Mouse (Mus musculus) intestine, postnatal 0 days (tissue): ENCODE measurements at regions not wholly inside any gene's neighbourhood (a gene's known extent, or its start where the extent isn't known, plus 50 kb on each side); places are given as distances from the start of the nearest gene placed in this dataset.
A peak's percentile ranks its signal among the peaks of the same experiment; 100 is the strongest.

Experiments
- ATAC-seq: fragments of 200-750 bp; cut with Nextera tagmentation; 2 replicates; pipeline ENCODE4 v1.8.0; 2017; ENCODE audit warnings: mild to moderate bottlenecking, moderate TSS enrichment, moderate library complexity
- H3K27ac ChIP-seq: fragments of 300-500 bp; sonication (generic); 2 replicates; pipeline ENCODE4 v1.5.1; 2014; ENCODE audit warnings: mild to moderate bottlenecking, low read depth, low read length, moderate library complexity
- H3K27me3 ChIP-seq: fragments of 300-500 bp; sonication (generic); replicated peaks from 2 replicates; pipeline ENCODE4 v1.6.1; 2014; ENCODE audit warnings: low read length, mixed read lengths; ENCODE audit not compliant: control insufficient read depth, insufficient read depth
- H3K36me3 ChIP-seq: fragments of 300-500 bp; sonication (generic); 2 replicates; pipeline ENCODE4 v1.6.1; 2014; ENCODE audit warnings: mild to moderate bottlenecking, moderate library complexity; ENCODE audit not compliant: control insufficient read depth, insufficient read depth
- H3K4me1 ChIP-seq: fragments of 300-500 bp; sonication (generic); replicated peaks from 2 replicates; pipeline ENCODE4 v1.6.1; 2014; ENCODE audit warnings: antibody characterized with exemption, low read length, mixed read lengths; ENCODE audit not compliant: control insufficient read depth, insufficient read depth
- H3K4me2 ChIP-seq: fragments of 300-500 bp; sonication (generic); replicated peaks from 2 replicates; pipeline ENCODE4 v1.6.1; 2014; ENCODE audit warnings: low read depth, mild to moderate bottlenecking, moderate library complexity
- H3K4me3 ChIP-seq: fragments of 300-500 bp; sonication (generic); 2 replicates; pipeline ENCODE4 v1.5.1; 2014; ENCODE audit warnings: low read depth, low read length
- H3K9ac ChIP-seq: fragments of 300-500 bp; sonication (generic); 2 replicates; pipeline ENCODE4 v1.6.1; 2014; ENCODE audit warnings: mild to moderate bottlenecking, low read depth, low read length
- H3K9me3 ChIP-seq: fragments of 300-500 bp; sonication (generic); 2 replicates; pipeline ENCODE4 v1.6.1; 2016; ENCODE audit warnings: mixed run types; ENCODE audit not compliant: control insufficient read depth
- CTCF ChIP-seq: sonication (generic); IDR thresholded peaks from 2 replicates; pipeline ENCODE4 v1.5.1; 2016; ENCODE audit warnings: low read depth, mild to moderate bottlenecking, control low read depth, antibody characterized with exemption, moderate library complexity
- WGBS: fragments of 180-500 bp; shearing (Covaris S2); extraction: QIAGEN DNeasy Blood & Tissue Kit; methylation state at CpG from one replicate; pipeline ENCODE4 v1.1.7; 2014; 5-methylcytosine and 5-hydroxymethylcytosine counted together

DNA sequence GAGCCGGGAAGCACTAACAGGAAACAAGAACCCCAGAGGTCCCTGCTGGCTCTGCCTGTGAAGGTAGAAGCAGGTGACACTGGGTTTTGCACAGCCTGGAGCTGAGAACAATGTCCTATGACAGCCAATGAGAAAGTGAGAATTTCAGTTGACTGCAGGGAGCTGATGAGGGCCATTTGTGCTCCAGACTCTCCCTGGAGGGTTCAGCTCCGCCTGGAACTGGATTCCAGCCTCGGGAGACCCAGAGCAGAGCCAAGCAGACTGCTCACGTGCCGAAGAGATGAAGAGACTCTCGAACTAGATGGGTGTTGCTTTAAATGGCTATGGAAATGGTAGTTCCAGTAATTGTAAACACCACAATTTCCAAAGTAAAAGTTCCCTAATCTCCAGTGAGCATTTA, 93.5 kb downstream of the Cand1 start:
- WGBS = 66% methylated on average over 6 of the region's 6 CpGs
- Histone ChIP-seq H3K27me3 (no peaks in the 10 kb centered on the region), H3K9ac (no peak overlapping the region), H3K4me1 (no peaks in the 10 kb centered on the region), H3K36me3 (no peaks in the 10 kb centered on the region), H3K4me2 (no peak overlapping the region), H3K27ac (no peak overlapping the region), H3K4me3 (no peak overlapping the region), H3K9me3 (no peaks in the 10 kb centered on the region)
- TF ChIP-seq CTCF = no peak
- no peak for ATAC-seq

DNA sequence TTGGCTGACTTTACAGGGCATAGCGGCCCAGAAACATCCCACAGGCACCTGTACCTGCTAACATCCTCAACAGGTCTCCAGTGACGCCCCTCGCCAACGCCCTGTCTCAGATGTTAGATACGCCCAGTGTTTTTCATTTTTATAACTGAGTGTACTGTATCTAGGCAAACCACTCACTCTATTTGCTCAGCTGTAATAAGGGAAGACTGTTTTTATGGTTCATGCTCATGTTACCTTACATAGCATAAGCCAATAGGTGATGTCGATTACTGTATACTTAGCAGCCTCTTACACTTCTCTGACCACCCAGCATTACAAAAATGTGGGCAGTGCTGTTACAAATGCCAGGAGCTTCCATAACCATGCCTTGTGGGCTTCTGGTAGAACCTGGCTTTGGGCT, 97.0 kb downstream of the Cand1 start:
- 62% methylated on average over 6 of the region's 6 CpGs for WGBS
- no peak overlapping the region for H3K4me3 ChIP-seq
- peak; percentile 83 for ATAC-seq
- no peak overlapping the region for H3K9ac ChIP-seq
- no peak for TF ChIP-seq CTCF
- H3K4me2 ChIP-seq = no peak overlapping the region
- H3K4me1 ChIP-seq = no peaks in the 10 kb centered on the region
- H3K27ac ChIP-seq = no peak overlapping the region
- H3K27me3 ChIP-seq = no peaks in the 10 kb centered on the region
- H3K36me3 ChIP-seq = no peaks in the 10 kb centered on the region
- H3K9me3 ChIP-seq = no peaks in the 10 kb centered on the region

DNA sequence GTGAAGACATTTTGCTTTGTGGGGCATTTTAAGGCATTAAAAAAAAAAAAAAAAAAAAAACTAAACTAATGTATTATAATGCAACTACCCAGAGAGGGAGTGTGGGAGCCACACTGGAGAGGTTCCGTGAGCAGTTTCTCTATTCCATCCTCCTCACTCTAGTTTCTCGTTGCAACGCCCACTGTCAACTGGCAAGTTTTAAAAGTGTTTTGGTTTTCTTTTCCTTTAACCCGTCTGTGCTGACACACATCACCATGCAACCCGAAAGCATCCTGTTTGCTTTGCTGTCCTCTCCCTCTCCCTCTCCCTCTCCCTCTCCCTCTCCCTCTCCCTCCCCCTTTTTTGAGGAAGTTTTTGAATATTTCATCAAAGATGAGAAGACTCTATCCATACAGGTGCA, 97.5 kb downstream of the Cand1 start:
- no peaks in the 10 kb centered on the region for H3K9me3 ChIP-seq
- H3K4me1 ChIP-seq = no peaks in the 10 kb centered on the region
- ATAC-seq = no peak
- 75% methylated on average over 5 of the region's 5 CpGs for WGBS
- H3K27ac ChIP-seq = no peak overlapping the region
- H3K4me2 ChIP-seq = no peak overlapping the region
- H3K4me3 ChIP-seq = no peak overlapping the region
- no peaks in the 10 kb centered on the region for H3K27me3 ChIP-seq
- H3K9ac ChIP-seq = no peak overlapping the region
- TF ChIP-seq CTCF = no peak
- H3K36me3 ChIP-seq = no peaks in the 10 kb centered on the region

DNA sequence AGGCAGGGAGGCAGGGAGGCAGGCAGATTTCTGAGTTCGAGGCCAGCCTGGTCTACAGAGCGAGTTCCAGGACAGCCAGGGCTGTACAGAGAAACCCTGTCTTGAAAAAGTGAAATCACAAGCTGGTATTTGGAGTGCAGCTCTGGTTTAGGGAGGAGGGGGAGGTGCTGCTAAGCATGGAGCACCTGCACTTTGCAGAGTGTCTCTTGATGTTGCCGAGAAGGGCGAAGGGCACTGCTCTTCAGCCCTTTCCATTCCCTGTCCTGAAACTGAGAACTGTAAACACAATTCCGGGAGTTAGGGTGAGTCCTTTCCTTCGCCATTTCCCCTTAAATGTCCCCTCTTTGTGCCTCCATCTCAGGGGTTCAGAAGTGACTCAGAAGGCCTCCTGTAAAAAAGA, 101.6 kb downstream of the Cand1 start:
- no peak overlapping the region for H3K4me2 ChIP-seq
- H3K36me3 ChIP-seq = no peaks in the 10 kb centered on the region
- no peaks in the 10 kb centered on the region for H3K9me3 ChIP-seq
- H3K27ac ChIP-seq = no peak overlapping the region
- no peak overlapping the region for H3K9ac ChIP-seq
- H3K4me1 ChIP-seq = no peaks in the 10 kb centered on the region
- no peak overlapping the region for H3K4me3 ChIP-seq
- 44% methylated on average over 6 of the region's 6 CpGs for WGBS
- no peaks in the 10 kb centered on the region for H3K27me3 ChIP-seq
- no peak for ATAC-seq
- no peak for TF ChIP-seq CTCF

DNA sequence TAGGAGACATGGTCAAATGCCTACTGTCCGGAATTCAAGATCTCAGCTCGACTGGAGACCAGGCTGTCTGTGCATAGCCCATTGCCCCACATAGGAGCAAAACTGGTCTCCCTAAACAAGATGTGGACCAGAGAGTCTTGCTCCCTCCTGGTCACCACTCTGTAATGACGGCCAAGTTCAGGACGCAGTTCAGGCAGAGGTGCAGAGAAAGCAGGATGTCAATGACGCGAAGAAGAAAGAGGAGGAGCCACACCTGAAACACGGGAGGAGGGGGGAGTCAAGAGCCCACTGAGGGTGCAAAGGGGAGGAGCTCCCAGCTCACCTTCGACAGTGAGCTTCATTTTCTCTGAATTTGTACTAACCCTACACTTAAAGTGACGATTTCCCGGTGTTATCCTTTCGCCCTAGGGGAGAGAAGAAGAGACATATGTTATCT, 104.3 kb downstream of the Cand1 start:
- no peaks in the 10 kb centered on the region for H3K4me1 ChIP-seq
- H3K4me3 ChIP-seq = no peak overlapping the region
- no peak overlapping the region for H3K27ac ChIP-seq
- 0 out of 2 replicates have a peak overlapping the region, but pooled peaks have one; percentile 1 for H3K4me2 ChIP-seq
- TF ChIP-seq CTCF = no peak
- H3K9ac ChIP-seq = no peak overlapping the region
- WGBS = 25% methylated on average over 11 of the region's 11 CpGs
- no peaks in the 10 kb centered on the region for H3K36me3 ChIP-seq
- H3K9me3 ChIP-seq = no peaks in the 10 kb centered on the region
- no peak for ATAC-seq
- no peaks in the 10 kb centered on the region for H3K27me3 ChIP-seq

DNA sequence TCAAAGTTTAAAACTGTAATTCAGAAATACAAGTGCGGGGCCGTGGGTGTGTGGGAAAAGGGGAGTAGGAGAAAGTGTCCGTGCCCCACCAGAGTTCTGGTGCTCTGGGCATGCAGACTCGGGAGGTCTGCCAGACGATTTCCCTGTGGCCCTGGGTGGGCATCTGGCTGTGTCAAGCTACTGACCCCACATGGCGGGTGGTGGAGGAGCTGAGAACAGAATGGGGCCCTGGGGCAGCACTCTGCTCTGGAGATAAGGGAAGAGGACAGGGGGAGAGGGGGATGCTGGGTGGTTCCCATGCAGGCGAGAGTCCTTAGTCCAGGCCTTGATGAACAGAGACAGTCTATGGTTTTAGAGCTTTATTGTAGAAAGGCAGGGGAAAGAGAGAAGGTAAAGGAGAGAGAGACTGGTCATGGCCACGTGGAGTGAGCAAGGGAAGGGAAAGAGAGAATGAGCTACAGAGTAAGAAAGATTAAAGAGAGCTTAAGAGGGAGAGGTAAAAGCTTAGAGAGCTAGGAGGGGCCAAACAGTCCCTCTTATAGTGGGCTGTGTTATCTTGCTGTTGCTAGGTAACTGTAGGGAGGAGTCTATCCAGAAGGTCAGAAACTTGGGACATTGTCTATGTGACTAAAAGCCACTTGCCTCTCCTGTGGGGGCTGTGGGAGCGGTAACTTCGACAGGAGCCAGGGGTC, 104.9 kb downstream of the Cand1 start:
- 35% methylated on average over 10 of the region's 10 CpGs for WGBS
- Histone ChIP-seq H3K27ac (no peak overlapping the region), H3K27me3 (no peaks in the 10 kb centered on the region), H3K9ac (no peak overlapping the region), H3K4me1 (no peaks in the 10 kb centered on the region), H3K9me3 (no peaks in the 10 kb centered on the region), H3K4me2 (0 out of 2 replicates have a peak overlapping the region, but pooled peaks have one; percentile 1), H3K36me3 (no peaks in the 10 kb centered on the region), H3K4me3 (no peak overlapping the region)
- TF ChIP-seq CTCF = no peak
- no peak for ATAC-seq
